Mouse (Mus musculus) liver, embryonic 13.5 days (tissue): ENCODE data around the gene Tmsb15b1. TPM values are rescaled to one million over a fixed set of nuclear protein-coding genes. Genes with fewer than 3 reads are reported as not detected.

Source experiments
- ATAC-seq: fragments of 200-750 bp; cut with Nextera tagmentation; 2 replicates; pipeline ENCODE4 v1.8.0; 2017; ENCODE audit warnings: low read depth, mild to moderate bottlenecking, moderate number of reproducible peaks, moderate library complexity
- DNase-seq: peaks from one replicate; pipeline ENCODE4 v3.0.0; 2022
- H3K27ac ChIP-seq: fragments of 300-500 bp; sonication (generic); 2 replicates; pipeline ENCODE4 v1.5.1; 2015; ENCODE audit warnings: moderate library complexity, mild to moderate bottlenecking, inconsistent platforms
- H3K27me3 ChIP-seq: fragments of 300-500 bp; sonication (generic); 2 replicates; pipeline ENCODE4 v1.6.1; 2015; ENCODE audit warnings: mild to moderate bottlenecking, inconsistent platforms
- H3K36me3 ChIP-seq: fragments of 300-500 bp; sonication (generic); 2 replicates; pipeline ENCODE4 v1.6.1; 2015; ENCODE audit warnings: mild to moderate bottlenecking, inconsistent platforms
- H3K4me1 ChIP-seq: fragments of 300-500 bp; sonication (generic); replicated peaks from 2 replicates; pipeline ENCODE4 v1.6.1; 2015; ENCODE audit warnings: inconsistent platforms
- H3K4me2 ChIP-seq: fragments of 300-500 bp; sonication (generic); 2 replicates; pipeline ENCODE4 v1.6.1; 2015; ENCODE audit warnings: inconsistent platforms, mild to moderate bottlenecking, moderate library complexity
- H3K4me3 ChIP-seq: fragments of 300-500 bp; sonication (generic); replicated peaks from 2 replicates; pipeline ENCODE4 v1.5.1; 2015; ENCODE audit warnings: mild to moderate bottlenecking, inconsistent platforms
- H3K9ac ChIP-seq: fragments of 300-500 bp; sonication (generic); 2 replicates; pipeline ENCODE4 v1.6.1; 2015; ENCODE audit warnings: mild to moderate bottlenecking, inconsistent platforms
- H3K9me3 ChIP-seq: fragments of 300-500 bp; sonication (generic); replicated peaks from 2 replicates; pipeline ENCODE4 v1.6.1; 2016; ENCODE audit warnings: inconsistent platforms
- WGBS: fragments of 180-500 bp; shearing (Covaris S2); methylation state at CpG from one replicate; pipeline ENCODE4 v1.1.7; 2015; ENCODE audit not compliant: insufficient replicate concordance; 5-methylcytosine and 5-hydroxymethylcytosine counted together
- polyA plus RNA-seq: library from polyadenylated mRNA; unstranded; fragments of >200 nt; fragmentation: Nextera tagmentation; extraction: Ambion mirVana; gene quantifications from 2 replicates; pipeline ENCODE4 v1.2.1, GENCODE M21; 2015

The Tmsb15b1 gene
- polyA plus RNA-seq, result 3.7 and 4.5 TPM in 2 replicates

DNA sequence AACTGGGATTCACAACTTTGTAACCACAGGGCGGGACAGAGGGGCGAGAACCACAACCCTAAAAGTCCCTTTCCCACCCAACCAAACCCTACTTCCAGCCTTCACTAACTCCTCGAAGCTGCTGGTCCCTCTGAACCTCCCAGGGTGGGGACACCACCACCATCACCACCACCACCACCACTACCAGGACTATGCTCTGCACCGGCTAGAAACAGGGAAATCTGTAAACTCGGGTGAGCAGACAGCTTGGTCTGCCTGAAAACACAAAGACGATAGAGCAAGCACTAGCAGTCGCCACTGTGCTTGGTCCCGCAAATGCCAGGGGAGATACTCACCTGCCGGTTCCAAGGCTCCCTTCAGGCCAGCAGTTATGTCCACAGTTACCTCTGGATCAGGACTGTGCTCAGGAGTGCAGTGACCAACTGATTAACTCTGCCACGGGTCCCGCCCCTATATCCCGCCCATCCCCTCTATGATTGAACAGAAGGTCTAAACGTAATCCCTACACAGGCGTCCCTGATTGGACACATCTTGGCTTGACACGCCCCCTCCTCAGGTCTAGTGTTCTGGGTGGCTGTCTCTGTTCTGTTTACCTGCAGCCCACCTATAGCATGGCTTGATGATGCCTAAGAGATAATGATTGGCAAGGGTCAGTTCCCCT lies at the start of gene Tmsb15b1, which contains the start of gene Tmsb15l:
TSS of gene Tmsb15b1 (minus strand) at position 451 of the 661 bp plus-strand sequence.
TSS of gene Tmsb15l (minus strand) at position 446 of the 661 bp plus-strand sequence.
- WGBS, result 26% methylated on average over 15 of the region's 15 CpGs

GRCm38 (mm10) chrX:137019310-137019709 lies 42.6 kb upstream of the Tmsb15b1 start:
- ATAC-seq (no peak), DNase-seq (peak; percentile 18)
- no peak overlapping the region for H3K27ac ChIP-seq
- 7% methylated on average over 1 of the region's 1 CpGs for WGBS
- no peak overlapping the region for H3K9ac ChIP-seq
- H3K4me1 ChIP-seq, result no peaks in the 10 kb centered on the region
- no peak overlapping the region for H3K4me3 ChIP-seq
- H3K36me3 ChIP-seq, result no peaks in the 10 kb centered on the region
- H3K4me2 ChIP-seq, result no peak overlapping the region
- H3K9me3 ChIP-seq, result no peaks in the 10 kb centered on the region
- H3K27me3 ChIP-seq, result no peaks in the 10 kb centered on the region

More for the DNA sequence above, at the start of gene Tmsb15b1, which contains the start of gene Tmsb15l:
- H3K27me3 ChIP-seq, result no peaks in the 10 kb centered on the region
- H3K9ac ChIP-seq, result no peak within 1 kb of the TSS
- H3K4me3 ChIP-seq, result peak within 1 kb of the TSS; percentile 26
- peak within 1 kb of the TSS; percentile 39 for H3K4me2 ChIP-seq
- no peak within 1 kb of the TSS for H3K27ac ChIP-seq
- H3K36me3 ChIP-seq, result no peaks in the 10 kb centered on the region
- peak; percentile 97 for ATAC-seq
- no peaks in the 10 kb centered on the region for H3K9me3 ChIP-seq
- peak; percentile 40 for DNase-seq
- H3K4me1 ChIP-seq, result no peaks in the 10 kb centered on the region

- Histone ChIP-seq H3K4me2 (no peak overlapping the region), H3K9me3 (no peaks in the 10 kb centered on the region), H3K36me3 (no peaks in the 10 kb centered on the region), H3K27me3 (no peaks in the 10 kb centered on the region), H3K4me1 (no peaks in the 10 kb centered on the region), H3K4me3 (no peak overlapping the region), H3K27ac (no peak overlapping the region), H3K9ac (no peak overlapping the region)
- DNase-seq, result no peak
- 48% methylated on average over 1 of the region's 1 CpGs for WGBS
- no peak for ATAC-seq
Measured at GRCm38 (mm10) chrX:137017668-137018067, 41.0 kb upstream of the Tmsb15b1 start.

DNA sequence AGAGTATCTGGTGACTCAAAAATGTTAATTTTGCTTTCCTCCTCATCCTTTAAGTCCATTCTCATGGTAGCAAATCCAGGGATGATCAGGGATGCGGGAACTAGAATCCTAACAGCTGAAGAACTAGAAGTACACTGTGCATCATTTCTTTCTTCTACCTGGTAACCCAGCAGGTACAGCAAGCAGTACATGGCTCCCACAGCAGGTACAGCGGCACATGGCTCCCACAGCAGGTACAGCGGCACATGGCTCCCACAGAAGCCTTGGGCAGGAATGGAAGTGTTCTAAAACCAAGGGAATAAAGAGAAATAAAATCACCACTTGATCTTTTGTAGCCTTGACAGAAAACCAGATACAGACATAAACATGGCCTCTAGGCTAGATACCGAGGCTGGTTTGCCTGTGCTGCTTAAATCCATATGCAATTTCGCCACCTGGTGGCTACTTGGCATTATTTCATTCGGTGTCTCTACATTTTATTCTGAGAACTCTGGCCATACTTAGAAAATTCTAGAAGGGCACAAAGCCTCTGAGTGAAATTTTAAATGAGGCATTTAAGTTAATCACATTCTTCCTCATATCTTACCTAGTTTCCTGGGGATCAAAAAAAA lies 38.5 kb upstream of the Tmsb15b1 start:
- H3K4me1 ChIP-seq, result no peaks in the 10 kb centered on the region
- DNase-seq, result peak; percentile 18
- H3K27me3 ChIP-seq, result no peaks in the 10 kb centered on the region
- H3K9ac ChIP-seq, result no peak overlapping the region
- no peak overlapping the region for H3K4me3 ChIP-seq
- 46% methylated on average over 6 of the region's 6 CpGs for WGBS
- H3K4me2 ChIP-seq, result no peak overlapping the region
- no peaks in the 10 kb centered on the region for H3K36me3 ChIP-seq
- no peaks in the 10 kb centered on the region for H3K9me3 ChIP-seq
- H3K27ac ChIP-seq, result no peak overlapping the region
- ATAC-seq, result no peak

- Histone ChIP-seq H3K4me3 (no peak overlapping the region), H3K9me3 (no peaks in the 10 kb centered on the region), H3K4me2 (no peak overlapping the region), H3K4me1 (no peaks in the 10 kb centered on the region), H3K36me3 (no peaks in the 10 kb centered on the region), H3K27me3 (peaks cover 21% of the 10 kb centered on the region), H3K27ac (no peak overlapping the region), H3K9ac (no peak overlapping the region)
- ATAC-seq (no peak), DNase-seq (no peak)
- 31% methylated on average over 2 of the region's 2 CpGs for WGBS
Measured at GRCm38 (mm10) chrX:136996256-136996655, 19.6 kb upstream of the Tmsb15b1 start.

DNA sequence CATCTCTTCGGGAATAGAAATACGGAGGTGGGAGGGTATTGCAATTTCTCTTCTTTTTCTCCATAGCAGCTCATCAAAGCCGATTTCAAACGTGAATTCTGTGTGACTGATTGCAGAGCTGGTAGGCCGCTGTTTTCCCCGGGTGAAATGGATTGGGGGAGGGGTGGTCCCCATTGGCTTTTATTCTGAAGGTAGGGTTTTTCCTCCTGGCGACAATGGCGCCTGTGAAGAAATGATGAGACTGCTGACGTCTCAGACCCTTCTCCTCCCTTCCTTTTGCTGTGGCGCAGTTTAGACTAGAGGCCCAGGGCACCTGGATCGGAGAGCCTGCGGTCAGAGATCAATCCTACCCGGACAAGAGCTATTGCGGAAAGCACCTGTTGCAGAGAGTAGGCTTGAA lies 17.0 kb upstream of the Tmsb15b1 start:
- WGBS, result 49% methylated on average over 13 of the region's 14 CpGs
- no peak overlapping the region for H3K4me2 ChIP-seq
- H3K9me3 ChIP-seq, result no peaks in the 10 kb centered on the region
- H3K36me3 ChIP-seq, result no peaks in the 10 kb centered on the region
- no peak for ATAC-seq
- no peak overlapping the region for H3K4me3 ChIP-seq
- no peak overlapping the region for H3K27ac ChIP-seq
- DNase-seq, result no peak
- no peak overlapping the region for H3K9ac ChIP-seq
- peaks cover 21% of the 10 kb centered on the region for H3K27me3 ChIP-seq
- no peaks in the 10 kb centered on the region for H3K4me1 ChIP-seq

GRCm38 (mm10) chrX:136992978-136993547 lies 16.4 kb upstream of the Tmsb15b1 start, which contains the start of gene Zcchc18:
TSS of gene Zcchc18 (plus strand) at chrX:136993155.
- no peak within 1 kb of the TSS for H3K9ac ChIP-seq
- H3K36me3 ChIP-seq, result no peaks in the 10 kb centered on the region
- no peak within 1 kb of the TSS for H3K4me3 ChIP-seq
- H3K4me1 ChIP-seq, result no peaks in the 10 kb centered on the region
- ATAC-seq (no peak), DNase-seq (no peak)
- H3K27me3 ChIP-seq, result peaks cover 21% of the 10 kb centered on the region
- no peaks in the 10 kb centered on the region for H3K9me3 ChIP-seq
- no peak within 1 kb of the TSS for H3K27ac ChIP-seq
- WGBS, result 20% methylated on average over 26 of the region's 26 CpGs
- H3K4me2 ChIP-seq, result peak within 1 kb of the TSS; percentile 44

GRCm38 (mm10) chrX:136992191-136992965 lies 15.7 kb upstream of the Tmsb15b1 start:
- DNase-seq (no peak), ATAC-seq (no peak)
- Histone ChIP-seq H3K36me3 (no peaks in the 10 kb centered on the region), H3K9ac (no peak overlapping the region), H3K9me3 (no peaks in the 10 kb centered on the region), H3K4me3 (no peak overlapping the region), H3K27ac (no peak overlapping the region), H3K4me1 (no peaks in the 10 kb centered on the region), H3K4me2 (peak overlapping the region; percentile 44), H3K27me3 (peaks cover 21% of the 10 kb centered on the region)
- 20% methylated on average over 19 of the region's 19 CpGs for WGBS

GRCm38 (mm10) chrX:136991274-136991673 lies 14.6 kb upstream of the Tmsb15b1 start:
- Histone ChIP-seq H3K36me3 (no peaks in the 10 kb centered on the region), H3K27ac (no peak overlapping the region), H3K4me3 (no peak overlapping the region), H3K4me1 (no peaks in the 10 kb centered on the region), H3K9me3 (no peaks in the 10 kb centered on the region), H3K9ac (no peak overlapping the region), H3K4me2 (no peak overlapping the region), H3K27me3 (peaks cover 21% of the 10 kb centered on the region)
- 51% methylated on average over 2 of the region's 2 CpGs for WGBS
- DNase-seq, result no peak
- ATAC-seq, result no peak

GRCm38 (mm10) chrX:136986039-136986438 lies 9.4 kb upstream of the Tmsb15b1 start:
- Histone ChIP-seq H3K4me3 (no peak overlapping the region), H3K27me3 (no peaks in the 10 kb centered on the region; the same call in 1 of the 2 replicates), H3K9ac (no peak overlapping the region), H3K4me1 (no peaks in the 10 kb centered on the region), H3K36me3 (no peaks in the 10 kb centered on the region), H3K9me3 (no peaks in the 10 kb centered on the region), H3K4me2 (no peak overlapping the region), H3K27ac (no peak overlapping the region)
- ATAC-seq, result no peak
- DNase-seq, result no peak

GRCm38 (mm10) chrX:136978616-136979015 lies 1.9 kb upstream of the Tmsb15b1 start:
- H3K4me1 ChIP-seq, result no peaks in the 10 kb centered on the region
- no peak overlapping the region for H3K27ac ChIP-seq
- DNase-seq, result no peak
- H3K4me3 ChIP-seq, result no peak overlapping the region
- no peaks in the 10 kb centered on the region for H3K36me3 ChIP-seq
- no peak overlapping the region for H3K9ac ChIP-seq
- no peaks in the 10 kb centered on the region for H3K27me3 ChIP-seq
- H3K4me2 ChIP-seq, result no peak overlapping the region
- ATAC-seq, result no peak
- H3K9me3 ChIP-seq, result no peaks in the 10 kb centered on the region
